In genomic region chr17:31841842-31842611, GRCm38 (mm10) we compare ENCODE assay signal across 10 mouse cellular contexts. TPM values are rescaled to one million over a fixed set of nuclear protein-coding genes. Genes with fewer than 3 reads are reported as not detected.
A peak's percentile ranks its signal among the peaks of the same experiment; 100 is the strongest.
DNase-seq lines count a peak whose midpoint lies in the region; ATAC-seq and TF ChIP-seq lines count a peak whose summit lies in the region.
"Had no signal": no experiment of that assay in that cellular context is flagged by ENCODE, and none has a peak within 500 bp of the region (broad histone marks: within the 10 kb centered on the region; RNA-seq: fewer than 3 reads in every experiment).

No protein-coding gene starts in this region.

- H3K9ac ChIP-seq in heart, adult 2 months (ENCODE audit: low read depth, low read length), result no peak overlapping the region
- H3K9ac ChIP-seq in MEL (ENCODE audit: control insufficient read depth, low read depth, low read length, poor library complexity, severe bottlenecking), result peak overlapping the region; percentile 19; the same call in 1 of the 2 replicates
- H3K9ac ChIP-seq in heart, embryonic 15.5 days, result no peak overlapping the region
- H3K9ac ChIP-seq in hindbrain, embryonic 14.5 days, result no peak overlapping the region
- H3K9ac ChIP-seq: liver, embryonic 13.5 days had no signal

- no peak for TF ChIP-seq EP300 in heart, adult 2 months (IDR thresholded peaks at IDR 0.05; ENCODE audit: insufficient read depth, low read depth, low read length)
- TF ChIP-seq EP300 in MEL (IDR thresholded peaks at IDR 0.05; ENCODE audit: low read depth in 1 of 2, low read length in 2 of 2), result no peak

- no peak overlapping the region for H3K4me2 ChIP-seq in heart, embryonic 15.5 days
- H3K4me2 ChIP-seq in hindbrain, embryonic 14.5 days (replicated peaks), result no peak overlapping the region
- H3K4me2 ChIP-seq: liver, embryonic 13.5 days had no signal

- TF ChIP-seq POLR2A in heart, adult 2 months (IDR thresholded peaks at IDR 0.05; ENCODE audit: insufficient read depth, low read depth, low read length), result no peak
- peak; percentile 22 to 66; a peak in 3 of 4 replicates for TF ChIP-seq POLR2A in MEL (IDR thresholded peaks at IDR 0.05; ENCODE audit: control insufficient read depth in 1 of 2, insufficient read depth in 1 of 2, low read depth in 1 of 2, low read length in 2 of 2, poor library complexity in 1 of 2)

- H3K27ac ChIP-seq in heart, adult 2 months, result peak overlapping the region; percentile 32; the same call in 1 of the 2 replicates
- peak overlapping the region; percentile 14; the same call in 1 of the 2 replicates for H3K27ac ChIP-seq in MEL (ENCODE audit: control insufficient read depth, low read depth, low read length)
- H3K27ac ChIP-seq in heart, embryonic 15.5 days, result peak overlapping the region; percentile 69
- H3K27ac ChIP-seq in hindbrain, embryonic 14.5 days, result no peak overlapping the region

- no peaks in the 10 kb centered on the region for H3K9me3 ChIP-seq in MEL (replicated peaks; ENCODE audit: insufficient read depth, low read length)
- H3K9me3 ChIP-seq in heart, embryonic 15.5 days (replicated peaks), result no peaks in the 10 kb centered on the region
- H3K9me3 ChIP-seq in hindbrain, embryonic 14.5 days (ENCODE audit: control insufficient read depth, low read length), result no peaks in the 10 kb centered on the region
- H3K9me3 ChIP-seq: G1E; liver, embryonic 13.5 days had no signal

- H3K4me1 ChIP-seq in heart, adult 2 months (ENCODE audit: control insufficient read depth, insufficient read depth, low read length), result peaks cover 16% of the 10 kb centered on the region
- H3K4me1 ChIP-seq in MEL (ENCODE audit: control insufficient read depth in 1 of 2, insufficient read depth in 2 of 2, low read length in 2 of 2), result peaks cover 4 to 18% of the 10 kb centered on the region in 2 experiments; a peak in 3 of 4 replicates
- peaks cover 46% of the 10 kb centered on the region for H3K4me1 ChIP-seq in heart, embryonic 15.5 days (replicated peaks)
- no peaks in the 10 kb centered on the region for H3K4me1 ChIP-seq in hindbrain, embryonic 14.5 days (replicated peaks; ENCODE audit: control insufficient read depth, insufficient read depth, low read length)

- intact Hi-C loops in heart, adult 2 months (cut with DNase I), result no loop called here

- peak; percentile 50 for ATAC-seq in heart, embryonic 15.5 days (replicated peaks; ENCODE audit: insufficient number of reproducible peaks, insufficient read depth, low FRiP score, low read depth)
- no peak for ATAC-seq in hindbrain, embryonic 14.5 days (ENCODE audit: low FRiP score)

- H3K36me3 ChIP-seq in heart, adult 2 months (ENCODE audit: control insufficient read depth, insufficient read depth, low read length), result no peaks in the 10 kb centered on the region
- peaks cover 0 to 14% of the 10 kb centered on the region in 2 experiments; a peak in 3 of 4 replicates for H3K36me3 ChIP-seq in MEL (ENCODE audit: control insufficient read depth in 1 of 2, insufficient read depth in 2 of 2, low read length in 2 of 2)
- H3K36me3 ChIP-seq in heart, embryonic 15.5 days, result peaks cover 25% of the 10 kb centered on the region
- H3K36me3 ChIP-seq in hindbrain, embryonic 14.5 days (replicated peaks; ENCODE audit: control insufficient read depth, insufficient read depth), result peaks cover 36% of the 10 kb centered on the region

- TF ChIP-seq RAD21 in MEL (IDR thresholded peaks at IDR 0.05; ENCODE audit: low read depth, low read length), result no peak

- H3K27me3 ChIP-seq in heart, adult 2 months (ENCODE audit: control insufficient read depth, insufficient read depth, low read length), result no peaks in the 10 kb centered on the region
- no peaks in the 10 kb centered on the region for H3K27me3 ChIP-seq in MEL (ENCODE audit: control insufficient read depth in 1 of 2, insufficient read depth in 2 of 2, low read length in 2 of 2)
- H3K27me3 ChIP-seq in heart, embryonic 15.5 days, result no peaks in the 10 kb centered on the region
- no peaks in the 10 kb centered on the region for H3K27me3 ChIP-seq in hindbrain, embryonic 14.5 days (ENCODE audit: control insufficient read depth, insufficient read depth, low read length)
- H3K27me3 ChIP-seq: liver, embryonic 13.5 days had no signal

- H3K4me3 ChIP-seq in heart, adult 2 months, result no peak overlapping the region
- H3K4me3 ChIP-seq in MEL (ENCODE audit: control insufficient read depth in 1 of 2, insufficient read depth in 1 of 2, low read depth in 2 of 2, low read length in 2 of 2), result no peak overlapping the region
- H3K4me3 ChIP-seq in heart, embryonic 15.5 days, result no peak overlapping the region
- no peak overlapping the region for H3K4me3 ChIP-seq in hindbrain, embryonic 14.5 days (replicated peaks; ENCODE audit: low read length)
- H3K4me3 ChIP-seq: liver, embryonic 13.5 days had no signal

- WGBS in heart, adult 2 months, result 47% methylated on average over 18 of the region's 18 CpGs
- 45% methylated on average over 18 of the region's 18 CpGs for WGBS in heart, embryonic 15.5 days
- WGBS in hindbrain, embryonic 14.5 days, result 73% methylated on average over 18 of the region's 18 CpGs

- H3K79me2 ChIP-seq in heart, adult 2 months (replicated peaks; ENCODE audit: control insufficient read depth, insufficient read depth, low read length), result no peaks in the 10 kb centered on the region
- no peaks in the 10 kb centered on the region for H3K79me2 ChIP-seq in MEL (ENCODE audit: control insufficient read depth, insufficient read depth, low read length, poor library complexity)

- TF ChIP-seq CTCF in heart, adult 2 months (IDR thresholded peaks at IDR 0.05), result no peak
- TF ChIP-seq CTCF in MEL (IDR thresholded peaks at IDR 0.05 in 2 of 3, conservative IDR thresholded peaks at IDR 0.05 in 1 of 3; ENCODE audit: control insufficient read depth in 1 of 3, insufficient read depth in 1 of 3, low read depth in 2 of 3, low read length in 3 of 3, poor library complexity in 1 of 3, severe bottlenecking in 1 of 3), result no peak

- peak; percentile 66 for DNase-seq in heart, adult 2 months
- DNase-seq in heart, adult 9 months (ENCODE audit: low spot score in 2 of 2), result no peak
- DNase-seq in MEL (ENCODE audit: low read depth, low spot score), result peak; percentile 47
- peak; percentile 89 for DNase-seq in lung, postnatal 36 days
- DNase-seq in hindbrain, embryonic 14.5 days (ENCODE audit: low spot score), result no peak
- no peak for DNase-seq in frontal cortex, postnatal 25 days (ENCODE audit: low spot score in 2 of 2)
- DNase-seq in adrenal gland, postnatal 4 days (ENCODE audit: low spot score in 2 of 2), result no peak
- DNase-seq: liver, embryonic 13.5 days had no signal

TF ChIP-seq in MEL, 35 proteins besides CTCF, POLR2A, EP300 and RAD21:
- TF ChIP-seq MYC (IDR thresholded peaks at IDR 0.05; ENCODE audit: low read depth, low read length) (no peak), TBP (IDR thresholded peaks at IDR 0.05; ENCODE audit: low read depth, low read length) (peak; percentile 85), MAX (IDR thresholded peaks at IDR 0.05; ENCODE audit: low read length) (no peak), ETS1 (IDR thresholded peaks at IDR 0.05; ENCODE audit: low read depth, low read length) (0 out of 2 replicates have a peak, but pooled peaks have one; percentile 41), GABPA (IDR thresholded peaks at IDR 0.05; ENCODE audit: low read depth, low read length) (no peak), E2F4 (IDR thresholded peaks at IDR 0.05; ENCODE audit: borderline replicate concordance, low read depth, low read length) (no peak), ZMIZ1 (IDR thresholded peaks at IDR 0.05; ENCODE audit: low read depth, low read length) (peak; percentile 95), MAZ (IDR thresholded peaks at IDR 0.05; ENCODE audit: low read depth, low read length) (no peak), POLR2AphosphoS2 (IDR thresholded peaks at IDR 0.05; ENCODE audit: low read length) (0 out of 2 replicates have a peak, but pooled peaks have one; percentile 33), NELFE (IDR thresholded peaks at IDR 0.05; ENCODE audit: low read depth, low read length) (peak; percentile 35; the same call in 1 of the 2 replicates), CHD2 (IDR thresholded peaks at IDR 0.05; ENCODE audit: low read length) (no peak), POLR2AphosphoS5 (IDR thresholded peaks at IDR 0.05; ENCODE audit: borderline replicate concordance, low read depth, low read length) (0 out of 2 replicates have a peak, but pooled peaks have one; percentile 28)

RNA-seq across cellular contexts. Expression of gene Sik1, which starts 13.6 kb away (rescaled TPM):
- 10 to 100 TPM; 39.6 to 62.7 TPM for total RNA-seq in heart, adult 2 months (2021)
- 15.4 and 21.0 TPM in 2 replicates for polyA plus RNA-seq in heart, adult 2 months (2012; rRNA removed)
- total RNA-seq in MEL (2012; rRNA removed), result 4.7 and 5.5 TPM in 2 replicates
- 10 to 100 TPM in 1 of 2 experiments, not detected in 1; 10.4 TPM for polyA plus RNA-seq in MEL (2012; ENCODE audit: insufficient read depth in 1 of 2, insufficient read length in 2 of 2, low read depth in 1 of 2, low replicate concordance in 2 of 2, missing spikeins in 1 of 2)
- 16.4 and 22.5 TPM in 2 replicates for polyA plus RNA-seq in heart, embryonic 15.5 days (2015; fragmentation: Nextera tagmentation; extraction: Ambion mirVana)
- 17.0 and 20.5 TPM in 2 replicates for polyA plus RNA-seq in hindbrain, embryonic 14.5 days (2014; fragmentation: Nextera tagmentation; extraction: Ambion mirVana)
- total RNA-seq in adrenal gland, postnatal 4 days (2021), result 10 to 100 TPM; 27.1 to 28.0 TPM

Comparison
In these comparisons a context has a peak if more than half of its experiments do, and no peak if none do; other contexts are left out.
1. DNase-seq: peak in heart, adult 2 months (2 of 2), MEL (single experiment) and lung, postnatal 36 days (single experiment); none in heart, adult 9 months (0 of 2), hindbrain, embryonic 14.5 days (single experiment), frontal cortex, postnatal 25 days (0 of 2) and adrenal gland, postnatal 4 days (0 of 2).